Mouse (Mus musculus): ENCODE measurements around the gene Hist1h1t.

GRCm38 (mm10) chr13:23702220-23702619 is 6.6 kb downstream of the Hist1h1t start:
- no peak for TF ChIP-seq CTCF (IDR thresholded peaks at IDR 0.05; ENCODE audit: low read depth, low read length)
- no peak for TF ChIP-seq GATA1 (IDR thresholded peaks at IDR 0.05; ENCODE audit: borderline replicate concordance, low read length)
- TF ChIP-seq TAL1 (conservative IDR thresholded peaks at IDR 0.05; ENCODE audit: low read depth, low read length), result no peak
- no peak for TF ChIP-seq POLR2AphosphoS5 (IDR thresholded peaks at IDR 0.05; ENCODE audit: insufficient replicate concordance, low read depth, low read length)
- no peak for TF ChIP-seq GATA2 (IDR thresholded peaks at IDR 0.05; ENCODE audit: borderline replicate concordance, low read depth, low read length)

Measured in G1E (cell line).